Mouse (Mus musculus) urinary bladder, postnatal 4 days (tissue): ENCODE measurements around the gene Clnk.

Experiments
- DNase-seq, 2 experiments: peaks; one replicate each; pipeline ENCODE4 v3.0.0; 2021 to 2022; ENCODE audit warnings: low spot score in 2 of 2

The Clnk gene

GRCm38 (mm10) chr5:38752749-38753148 is 123.9 kb downstream of the Clnk start:
- DNase-seq = no peak

DNA sequence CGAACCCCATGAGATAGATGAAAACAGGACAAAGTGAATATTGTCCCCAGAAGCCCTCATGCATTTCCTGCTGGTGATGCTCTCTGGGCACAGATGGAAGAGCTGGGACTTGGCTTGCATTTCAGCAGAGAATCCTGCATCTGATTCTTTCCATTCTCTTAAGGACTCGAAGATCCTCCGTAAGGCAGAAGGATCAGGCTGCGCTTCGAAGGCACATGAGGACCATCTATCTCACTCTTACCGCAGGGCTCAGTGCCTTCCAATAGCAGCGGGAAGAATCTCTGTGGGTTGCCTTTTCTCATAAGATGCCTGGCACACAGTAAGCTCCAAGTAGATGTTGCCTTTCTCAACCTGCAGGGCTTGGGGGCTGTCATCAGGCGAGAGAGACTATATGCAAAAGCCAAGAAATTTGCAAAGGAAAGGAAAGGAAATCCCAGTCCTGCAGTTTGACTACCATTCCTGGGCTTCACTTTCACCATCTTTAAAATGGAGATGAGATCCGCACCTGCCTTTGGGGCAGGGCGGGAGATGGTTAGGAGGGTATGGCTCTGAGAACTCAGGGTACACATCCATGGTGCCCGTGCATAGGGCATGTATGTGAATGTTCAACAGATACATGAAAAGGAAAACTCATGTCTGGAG is 167.6 kb downstream of the Clnk start:
- DNase-seq = no peak

- DNase-seq = no peak
These were observed 169.1 kb downstream of the Clnk start for GRCm38 (mm10) chr5:38707364-38708075.

GRCm38 (mm10) chr5:38702941-38703340 is 173.7 kb downstream of the Clnk start:
- no peak for DNase-seq

GRCm38 (mm10) chr5:38702091-38702490 is 174.5 kb downstream of the Clnk start:
- DNase-seq = no peak

- no peak for DNase-seq
These were observed 178.1 kb downstream of the Clnk start for GRCm38 (mm10) chr5:38698466-38698865.

GRCm38 (mm10) chr5:38698046-38698445 is 178.6 kb downstream of the Clnk start:
- DNase-seq = no peak

DNA sequence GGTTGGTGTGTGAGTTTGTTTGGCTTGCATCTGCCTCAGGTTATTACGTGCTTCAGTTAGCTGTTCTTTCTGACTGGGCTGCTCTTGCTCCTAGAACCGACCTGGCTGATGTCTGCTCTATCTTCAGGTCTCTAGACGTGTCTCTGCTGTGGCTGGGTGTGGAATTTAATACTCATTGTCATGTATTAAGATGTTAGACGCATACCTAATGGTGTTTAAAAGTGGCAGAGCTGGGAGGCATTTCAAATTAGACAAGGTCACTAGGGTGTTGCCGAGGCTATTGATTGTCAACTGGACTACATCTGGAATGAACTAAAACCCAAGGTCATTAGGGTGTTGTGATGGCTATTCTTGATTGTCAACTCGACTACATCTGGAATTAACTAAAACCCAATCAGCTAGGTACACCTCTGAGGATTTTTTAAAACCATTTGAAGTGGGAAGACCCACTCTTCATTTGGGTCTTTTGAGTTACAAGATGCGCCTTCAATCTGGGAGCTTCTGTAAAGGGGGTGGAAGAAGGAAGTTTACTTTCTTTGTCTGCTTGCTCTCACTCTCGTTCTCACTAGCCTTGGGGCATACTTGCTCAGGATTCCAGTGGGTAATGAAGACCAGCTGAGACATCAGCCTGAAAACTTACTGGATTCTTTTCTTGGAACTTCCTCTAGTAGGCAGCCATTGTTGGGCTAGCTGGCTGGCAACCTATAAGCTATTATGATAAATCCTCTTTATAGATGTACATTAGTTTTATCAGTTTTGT is 179.8 kb downstream of the Clnk start:
- no peak for DNase-seq

DNA sequence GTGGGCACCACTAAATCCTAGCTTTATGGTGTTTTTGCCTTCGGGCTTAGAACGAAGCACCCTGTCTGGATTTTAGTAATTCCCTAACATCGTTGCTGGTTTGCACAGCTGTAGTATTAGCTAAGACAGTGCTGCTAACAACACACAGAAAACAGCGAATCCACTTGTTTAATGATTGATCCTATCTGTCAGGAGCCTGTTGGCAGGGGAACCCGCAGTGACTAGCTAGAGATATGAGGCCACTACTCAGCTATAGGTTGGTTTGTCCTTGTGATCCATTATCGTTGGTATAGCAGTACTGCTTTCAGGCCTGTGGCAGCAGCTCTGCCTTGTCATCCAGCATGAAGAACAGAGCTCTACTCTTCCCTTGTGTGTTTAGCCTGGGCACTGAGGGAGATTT is 183.8 kb downstream of the Clnk start:
- DNase-seq = no peak

DNA sequence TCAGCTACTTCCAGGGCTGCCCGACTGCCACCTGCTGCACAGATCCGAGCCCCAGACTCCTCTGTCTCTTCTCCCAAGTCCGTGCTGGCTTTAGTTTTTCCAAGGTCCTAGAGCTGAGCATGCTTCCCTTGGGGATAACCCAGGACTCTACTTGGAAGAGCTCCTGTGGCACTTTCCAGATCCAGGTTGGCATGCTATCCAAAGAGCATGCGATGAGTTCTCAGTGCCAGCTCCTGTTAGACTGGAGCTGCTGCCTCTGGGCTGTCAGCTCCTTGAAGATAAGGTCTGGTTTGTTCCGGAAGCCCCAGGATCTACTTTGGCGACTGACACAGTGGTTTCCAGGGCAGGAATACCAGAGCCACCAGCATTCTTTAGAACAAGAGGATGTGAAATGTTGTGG is 187.4 kb downstream of the Clnk start:
- DNase-seq = no peak

- DNase-seq = no peak
These were observed 188.9 kb downstream of the Clnk start for GRCm38 (mm10) chr5:38687694-38688093.

- peak; percentile 69 to 70 for DNase-seq
These were observed 192.3 kb downstream of the Clnk start, which contains the start of gene Zfp518b for GRCm38 (mm10) chr5:38684164-38684911. Zfp518b (minus strand) TSS chr5:38684826.

DNA sequence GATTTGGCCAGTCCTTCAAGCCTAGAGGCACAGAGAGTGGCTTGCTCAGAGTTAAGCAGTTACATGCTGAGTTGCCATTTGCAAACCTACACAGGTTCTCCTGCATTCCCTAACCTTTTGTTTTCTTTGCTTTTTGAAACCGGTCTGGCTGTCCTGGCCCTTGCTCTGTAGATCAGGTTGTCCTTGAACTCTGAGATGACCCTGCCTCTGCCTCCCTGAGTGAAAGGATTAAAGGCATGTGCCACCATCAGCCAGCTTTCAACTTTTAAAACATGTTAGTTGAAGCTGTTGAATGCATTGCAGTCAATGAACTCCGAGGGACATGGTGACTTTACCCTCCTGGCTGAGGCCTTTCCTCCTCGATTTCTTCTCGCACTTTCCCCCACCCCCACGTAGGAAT is 217.8 kb downstream of the Clnk start:
- no peak for DNase-seq
